Mouse (Mus musculus): ENCODE data around the gene Ndufa3. TPM values are rescaled to one million over a fixed set of nuclear protein-coding genes. Genes with fewer than 3 reads are reported as not detected.

The Ndufa3 gene
- total RNA-seq, 2 experiments from 2014 or later: 370 to 397 TPM

GRCm38 (mm10) chr7:3665215-3666114 lies 48.3 kb downstream of the Ndufa3 start, which contains the start of gene Leng1:
Gene Leng1 (minus strand): TSS chr7:3665840.
- DNase-seq: peak; percentile 97
- intact Hi-C loops (cut with DNase I): no loop called here

DNA sequence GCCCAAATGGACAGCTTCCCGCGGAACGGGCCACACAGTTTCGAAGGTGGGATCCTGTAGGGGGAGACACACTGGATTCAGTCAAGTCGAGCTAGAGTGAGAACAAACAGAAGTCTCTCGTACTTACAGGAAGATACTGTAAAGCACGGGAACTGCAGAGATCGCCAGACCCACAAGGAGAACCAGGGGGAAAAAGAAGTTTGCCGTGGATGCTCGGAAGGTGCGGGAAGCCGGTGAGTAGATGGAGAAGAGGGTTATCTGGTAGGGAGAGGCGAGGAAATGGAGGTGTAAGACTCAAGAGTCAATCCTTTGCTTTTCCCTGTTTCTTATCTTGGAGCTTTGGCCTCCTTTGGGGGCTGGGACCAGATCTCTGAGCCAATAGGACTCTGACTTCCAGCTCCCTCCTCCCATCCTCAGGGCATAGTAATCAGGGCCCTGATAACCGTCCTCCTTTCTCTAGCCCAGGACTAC lies 49.8 kb downstream of the Ndufa3 start:
- intact Hi-C loops (cut with DNase I): no loop called here
- no peak for DNase-seq

Small RNA genes lying within 50 kb of the gene (microRNA-seq; reads per million reads assigned to microRNA genes)
- gene Gm25100 (not detected), gene Mir3572 (5.4 reads per million, percentile 13 among the genes with 10 or more reads in this experiment)

Other genes starting within 250 kb of the Ndufa3 start
- gene Cacng8, start 226.7 kb upstream of the Ndufa3 start, total RNA-seq (2021): 100 to 1,000 TPM; 102 to 111 TPM
- gene Cacng6, start 193.2 kb upstream of the Ndufa3 start, total RNA-seq (2021): 1 to 10 TPM in 1 of 2 experiments, under 1 TPM in 1; 0.91 to 1.2 TPM
- not detected for gene Tarm1, start 114.7 kb upstream of the Ndufa3 start, total RNA-seq (2021)
- 1 to 10 TPM in 1 of 2 experiments, under 1 TPM in 1; 0.84 to 1.1 TPM for gene Oscar, start 1.2 kb upstream of the Ndufa3 start, total RNA-seq (2021)
- 10 to 100 TPM; 40.7 to 43.7 TPM for gene Tfpt, start 12.6 kb downstream of the Ndufa3 start, total RNA-seq (2021)
- gene Prpf31, start 12.6 kb downstream of the Ndufa3 start, total RNA-seq (2021): 10 to 100 TPM; 58.0 to 58.2 TPM
- gene Cnot3, start 27.9 kb downstream of the Ndufa3 start, total RNA-seq (2021): 10 to 100 TPM; 53.3 to 57.2 TPM
- 1 to 10 TPM; 6.2 to 8.2 TPM for gene Leng1, start 48.5 kb downstream of the Ndufa3 start, total RNA-seq (2021)
- 1 to 10 TPM; 7.5 to 8.3 TPM for gene Tmc4, start 60.2 kb downstream of the Ndufa3 start, total RNA-seq (2021)
- gene Tsen34, start 75.5 kb downstream of the Ndufa3 start, total RNA-seq (2021): 100 to 1,000 TPM; 125 to 129 TPM
- gene Mboat7, start 76.2 kb downstream of the Ndufa3 start, total RNA-seq (2021): 100 to 1,000 TPM; 132 to 147 TPM
- 100 to 1,000 TPM; 693 to 718 TPM for gene Rps9, start 86.6 kb downstream of the Ndufa3 start, total RNA-seq (2021)
- under 1 TPM; 0.22 to 0.34 TPM for gene Pirb, start 103.0 kb downstream of the Ndufa3 start, total RNA-seq (2021)
- gene Gm15448, start 208.3 kb downstream of the Ndufa3 start, total RNA-seq (2021): not detected
- gene Pira2, start 227.7 kb downstream of the Ndufa3 start, total RNA-seq (2021): not detected

All from left cerebral cortex, postnatal 4 days (tissue).